Mouse (Mus musculus) MEL (cell line): ENCODE measurements around the gene Olfr1360. TPM values are rescaled to one million over a fixed set of nuclear protein-coding genes. Genes with fewer than 3 reads are reported as not detected.

ENCODE experiments used
- DNase-seq: peaks from one replicate; pipeline ENCODE4 v3.0.0; 2011; ENCODE audit warnings: low read depth, low spot score
- H3K27ac ChIP-seq: 2 replicates; pipeline ENCODE4 v1.5.1; 2012; ENCODE audit warnings: low read depth, mild to moderate bottlenecking, control low read depth, low read length, moderate library complexity; ENCODE audit not compliant: control insufficient read depth
- H3K27me3 ChIP-seq, 2 experiments: fragments of 150-350 bp in 1 of 2; sonication (generic) in 1 of 2; 2 replicates each; pipeline ENCODE4 v1.6.1; 2012; ENCODE audit warnings: low read length in 2 of 2, mild to moderate bottlenecking in 2 of 2, improper control_type of control experiment in 1 of 2, moderate library complexity in 1 of 2; ENCODE audit not compliant: insufficient read depth in 2 of 2, control insufficient read depth in 1 of 2
- H3K36me3 ChIP-seq, 2 experiments: 2 replicates each; pipeline ENCODE4 v1.6.1; 2012 to 2014; ENCODE audit warnings: low read length in 2 of 2, improper control_type of control experiment in 1 of 2, inconsistent platforms in 1 of 2, mild to moderate bottlenecking in 1 of 2; ENCODE audit not compliant: insufficient read depth in 2 of 2, control insufficient read depth in 1 of 2
- H3K4me1 ChIP-seq, 2 experiments: fragments of 150-350 bp in 1 of 2; sonication (generic) in 1 of 2; 2 replicates each; pipeline ENCODE4 v1.6.1; 2012; ENCODE audit warnings: low read length in 2 of 2, improper control_type of control experiment in 1 of 2, mild to moderate bottlenecking in 1 of 2; ENCODE audit not compliant: insufficient read depth in 2 of 2, control insufficient read depth in 1 of 2
- H3K4me3 ChIP-seq, 2 experiments: fragments of 150-350 bp in 1 of 2; sonication (generic) in 1 of 2; 2 replicates each; pipeline ENCODE4 v1.5.1; 2012; ENCODE audit warnings: low read depth in 2 of 2, low read length in 2 of 2, mild to moderate bottlenecking in 2 of 2, moderate library complexity in 2 of 2, control low read depth in 1 of 2, improper control_type of control experiment in 1 of 2; ENCODE audit not compliant: control insufficient read depth in 1 of 2, insufficient read depth in 1 of 2
- H3K79me2 ChIP-seq: 2 replicates; pipeline ENCODE4 v1.6.1; 2012; ENCODE audit warnings: mild to moderate bottlenecking, low read length, moderate library complexity; ENCODE audit not compliant: control insufficient read depth, poor library complexity, insufficient read depth
- H3K9ac ChIP-seq: 2 replicates; pipeline ENCODE4 v1.6.1; 2012; ENCODE audit warnings: low read depth, mild to moderate bottlenecking, control low read depth, low read length, moderate library complexity; ENCODE audit not compliant: control insufficient read depth, poor library complexity, severe bottlenecking
- H3K9me3 ChIP-seq: fragments of 150-350 bp; sonication (generic); replicated peaks from 2 replicates; pipeline ENCODE4 v1.6.1; 2012; ENCODE audit warnings: mild to moderate bottlenecking, low read length, improper control_type of control experiment, moderate library complexity; ENCODE audit not compliant: insufficient read depth
- BHLHE40 ChIP-seq: IDR thresholded peaks from 2 replicates; pipeline ENCODE4 v1.6.1; 2012; ENCODE audit warnings: low read depth, mild to moderate bottlenecking, inconsistent platforms, low read length, improper control_type of control experiment, borderline replicate concordance
- CHD2 ChIP-seq: IDR thresholded peaks from 2 replicates; pipeline ENCODE4 v1.6.1; 2011; ENCODE audit warnings: low read length, improper control_type of control experiment
- CTCF ChIP-seq, 3 experiments: IDR thresholded peaks in 2 of 3; conservative IDR thresholded peaks in 1 of 3; 2 replicates each; pipeline ENCODE4 v1.5.1; 2011 to 2012; ENCODE audit warnings: low read length in 3 of 3, low read depth in 2 of 3, mild to moderate bottlenecking in 2 of 3, improper control_type of control experiment in 1 of 3, inconsistent platforms in 1 of 3, mixed read lengths in 1 of 3, moderate library complexity in 1 of 3; ENCODE audit not compliant: control insufficient read depth in 1 of 3, insufficient read depth in 1 of 3, poor library complexity in 1 of 3, severe bottlenecking in 1 of 3
- GABPA ChIP-seq: IDR thresholded peaks from 2 replicates; pipeline ENCODE4 v1.6.1; 2012; ENCODE audit warnings: low read depth, mild to moderate bottlenecking, inconsistent platforms, low read length, improper control_type of control experiment, moderate library complexity
- GATA1 ChIP-seq: IDR thresholded peaks from 2 replicates; pipeline ENCODE4 v1.6.1; 2011; ENCODE audit warnings: low read depth, low read length, improper control_type of control experiment
- JUND ChIP-seq: IDR thresholded peaks from 2 replicates; pipeline ENCODE4 v1.6.1; 2011; ENCODE audit warnings: low read depth, mild to moderate bottlenecking, improper control_type of control experiment, low read length
- MAZ ChIP-seq: IDR thresholded peaks from 2 replicates; pipeline ENCODE4 v1.6.1; 2012; ENCODE audit warnings: low read depth, mild to moderate bottlenecking, inconsistent platforms, low read length, improper control_type of control experiment
- MEF2A ChIP-seq: IDR thresholded peaks from 2 replicates; pipeline ENCODE4 v1.6.1; 2014; ENCODE audit warnings: low read depth, mild to moderate bottlenecking, inconsistent platforms, low read length, improper control_type of control experiment; ENCODE audit not compliant: poor library complexity, insufficient replicate concordance, severe bottlenecking; ENCODE audit errors: extremely low read depth
- MXI1 ChIP-seq: IDR thresholded peaks from 2 replicates; pipeline ENCODE4 v1.6.1; 2011; ENCODE audit warnings: mild to moderate bottlenecking, low read depth, low read length, improper control_type of control experiment
- MYB ChIP-seq: IDR thresholded peaks from 2 replicates; pipeline ENCODE4 v1.6.1; 2011; ENCODE audit warnings: mild to moderate bottlenecking, low read depth, low read length, improper control_type of control experiment
- MYC ChIP-seq: IDR thresholded peaks from 2 replicates; pipeline ENCODE4 v1.6.1; 2011; ENCODE audit warnings: low read depth, mild to moderate bottlenecking, low read length, improper control_type of control experiment, moderate library complexity
- POLR2A ChIP-seq, 2 experiments: IDR thresholded peaks; 2 replicates each; pipeline ENCODE4 v1.6.1; 2011 to 2012; ENCODE audit warnings: low read length in 2 of 2, mild to moderate bottlenecking in 2 of 2, control low read depth in 1 of 2, improper control_type of control experiment in 1 of 2, low read depth in 1 of 2, moderate library complexity in 1 of 2; ENCODE audit not compliant: control insufficient read depth in 1 of 2, insufficient read depth in 1 of 2, poor library complexity in 1 of 2
- RAD21 ChIP-seq: IDR thresholded peaks from 2 replicates; pipeline ENCODE4 v1.6.1; 2011; ENCODE audit warnings: mild to moderate bottlenecking, low read depth, low read length, improper control_type of control experiment
- TAL1 ChIP-seq: IDR thresholded peaks from 2 replicates; pipeline ENCODE4 v1.6.1; 2012; ENCODE audit warnings: mild to moderate bottlenecking, inconsistent platforms, low read length, moderate library complexity, mixed read lengths
- TBP ChIP-seq: IDR thresholded peaks from 2 replicates; pipeline ENCODE4 v1.8.0; 2011; ENCODE audit warnings: low read depth, low read length, improper control_type of control experiment
- TCF12 ChIP-seq: IDR thresholded peaks from 2 replicates; pipeline ENCODE4 v1.6.1; 2014; ENCODE audit warnings: low read depth, mild to moderate bottlenecking, inconsistent platforms, low read length, improper control_type of control experiment, moderate library complexity
- USF2 ChIP-seq, 2 experiments: IDR thresholded peaks; 2 replicates each; pipeline ENCODE4 v1.6.1; 2011 to 2012; ENCODE audit warnings: improper control_type of control experiment in 2 of 2, low read length in 2 of 2, borderline replicate concordance in 1 of 2, inconsistent platforms in 1 of 2, low read depth in 1 of 2, mild to moderate bottlenecking in 1 of 2; ENCODE audit not compliant: insufficient read depth in 1 of 2
- ZC3H11A ChIP-seq: IDR thresholded peaks from 2 replicates; pipeline ENCODE4 v1.6.1; 2012; ENCODE audit warnings: low read depth, mild to moderate bottlenecking, inconsistent platforms, low read length, improper control_type of control experiment
- ZMIZ1 ChIP-seq: IDR thresholded peaks from 2 replicates; pipeline ENCODE4 v1.6.1; 2012; ENCODE audit warnings: low read depth, mild to moderate bottlenecking, inconsistent platforms, low read length, improper control_type of control experiment, moderate library complexity
- polyA plus RNA-seq, 2 experiments: library from polyadenylated mRNA; stranded (reverse) in 1 of 2; unstranded in 1 of 2; fragments of >175 nt in 1 of 2; fragments of >200 nt in 1 of 2; gene quantifications; 2 replicates each; pipeline versions ENCODE4 v1.2.1 to v1.2.4; 2012; ENCODE audit warnings: low replicate concordance in 2 of 2, low read depth in 1 of 2; ENCODE audit not compliant: insufficient read length in 2 of 2, insufficient read depth in 1 of 2, missing spikeins in 1 of 2
- total RNA-seq: library from RNA; depleted of rRNA; stranded (reverse); fragments of 300-350 nt; gene quantifications from 2 replicates; pipeline ENCODE4 v1.2.3, GENCODE M21; 2012

The Olfr1360 gene
- total and polyA plus RNA-seq, 3 experiments = not detected

DNA sequence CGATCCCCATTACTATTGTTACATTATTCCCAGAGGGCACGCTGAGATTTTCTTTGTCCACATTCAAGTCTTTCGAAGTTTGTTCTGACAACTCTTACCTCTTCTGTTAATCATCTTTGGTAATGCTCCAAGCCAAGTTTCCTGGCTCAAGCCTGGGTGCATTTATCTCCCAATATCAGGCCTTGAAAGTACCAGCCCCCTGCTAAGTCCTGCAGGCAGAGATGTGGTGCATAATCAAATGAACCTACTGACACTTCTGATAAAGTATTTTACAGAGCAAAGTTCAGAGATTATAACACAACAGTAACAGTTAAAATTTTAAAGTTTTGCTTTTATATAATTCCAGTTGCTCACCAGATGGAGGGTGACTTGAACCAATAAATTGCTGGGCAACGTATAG is 34.5 kb upstream of the Olfr1360 start:
- TF ChIP-seq CHD2 (no peak), TCF12 (no peak), TAL1 (peak; percentile 61), GATA1 (peak; percentile 83), BHLHE40 (no peak), MXI1 (no peak), USF2 (IDR thresholded peaks at IDR 0.05; ENCODE audit: borderline replicate concordance in 1 of 2, insufficient read depth in 1 of 2, low read depth in 1 of 2, low read length in 2 of 2) (no peak)
- DNase-seq = peak; percentile 72
- Histone ChIP-seq H3K27ac (no peak overlapping the region), H3K4me1 (peaks cover 0 to 7% of the 10 kb centered on the region in 2 experiments; a peak in 2 of 4 replicates), H3K27me3 (no peaks in the 10 kb centered on the region), H3K9ac (no peak overlapping the region), H3K36me3 (peaks cover 0 to 16% of the 10 kb centered on the region in 2 experiments; a peak in 2 of 4 replicates), H3K79me2 (no peaks in the 10 kb centered on the region; the same call in 1 of the 2 replicates), H3K4me3 (peak overlapping the region; percentile 44 to 64), H3K9me3 (no peaks in the 10 kb centered on the region)

DNA sequence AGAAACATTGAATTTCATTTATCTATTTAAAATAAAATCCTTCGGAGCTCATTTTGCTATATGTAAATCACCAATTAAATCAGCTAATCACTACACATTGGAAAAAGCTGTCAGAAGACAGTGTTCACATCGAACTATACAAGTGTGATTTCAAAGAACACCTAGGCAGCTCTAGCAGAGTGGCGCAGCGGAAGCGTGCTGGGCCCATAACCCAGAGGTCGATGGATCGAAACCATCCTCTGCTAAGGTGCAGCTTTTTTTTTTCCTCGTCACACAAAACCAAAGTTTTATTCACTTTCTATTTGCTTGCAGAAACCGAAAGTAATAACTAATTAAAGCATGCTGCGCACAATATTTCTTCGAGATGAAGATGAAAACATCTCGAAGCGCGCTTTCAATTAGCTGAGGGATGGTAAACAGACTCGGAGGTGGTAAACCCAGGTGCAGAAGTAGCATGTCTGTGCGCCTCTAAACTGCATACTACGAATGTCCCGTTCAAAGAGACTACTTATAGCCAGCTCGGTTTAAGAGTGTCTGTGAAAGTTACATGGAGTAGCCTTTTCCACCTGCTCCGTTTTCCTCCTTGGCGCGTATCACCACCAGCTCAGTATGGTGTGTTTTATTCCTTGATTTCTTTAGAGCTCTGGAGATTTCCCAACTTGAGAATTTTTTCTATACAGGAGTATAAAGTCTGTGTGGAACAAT is 33.8 kb upstream of the Olfr1360 start:
- Histone ChIP-seq H3K79me2 (no peaks in the 10 kb centered on the region; the same call in 1 of the 2 replicates), H3K4me3 (peak overlapping the region; percentile 44 to 64), H3K27me3 (no peaks in the 10 kb centered on the region), H3K4me1 (peaks cover 0 to 7% of the 10 kb centered on the region in 2 experiments; a peak in 2 of 4 replicates), H3K9me3 (no peaks in the 10 kb centered on the region), H3K36me3 (peaks cover 0 to 16% of the 10 kb centered on the region in 2 experiments; a peak in 2 of 4 replicates), H3K27ac (no peak overlapping the region), H3K9ac (peak overlapping the region; percentile 51)
- DNase-seq = peak; percentile 70
- TF ChIP-seq ZMIZ1 (no peak), RAD21 (no peak), TAL1 (no peak), MXI1 (no peak), TBP (peak; percentile 98)

DNA sequence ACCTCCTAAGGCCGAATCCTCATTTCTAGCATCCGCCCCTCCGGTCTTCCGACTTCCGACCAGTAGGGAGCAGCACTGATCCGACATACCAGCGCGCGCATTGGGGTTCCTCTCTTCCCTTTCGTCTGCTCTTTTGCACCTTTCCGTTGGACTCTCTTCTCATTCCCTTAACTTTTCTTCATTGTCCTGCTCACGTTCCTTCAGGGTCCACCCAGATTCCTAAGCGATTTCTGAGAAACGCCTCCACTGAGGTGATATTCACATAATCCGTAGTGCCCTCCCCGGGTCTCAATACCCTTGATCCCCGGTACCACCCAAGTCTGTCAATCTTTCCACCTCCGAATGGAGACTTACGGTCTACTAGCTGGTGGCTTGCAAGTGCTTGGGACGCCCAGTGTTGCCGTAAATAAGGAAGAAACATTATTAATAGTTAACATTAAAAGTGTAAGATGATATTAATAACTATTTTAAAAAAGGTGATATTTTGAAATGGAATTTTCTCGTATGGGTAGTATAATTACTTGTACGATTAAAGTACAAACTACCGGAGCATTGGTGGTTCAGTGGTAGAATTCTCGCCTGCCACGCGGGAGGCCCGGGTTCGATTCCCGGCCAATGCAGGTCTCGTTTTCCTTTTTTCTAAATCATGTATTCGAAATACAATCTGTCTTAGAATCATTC is 33.0 kb upstream of the Olfr1360 start:
- Histone ChIP-seq H3K9me3 (no peaks in the 10 kb centered on the region), H3K27ac (peak overlapping the region; percentile 72), H3K4me1 (peaks cover 0 to 7% of the 10 kb centered on the region in 2 experiments; a peak in 2 of 4 replicates), H3K9ac (peak overlapping the region; percentile 96), H3K27me3 (no peaks in the 10 kb centered on the region; a peak in 1 of 4 replicates), H3K79me2 (no peaks in the 10 kb centered on the region; the same call in 1 of the 2 replicates), H3K36me3 (peaks cover 0 to 16% of the 10 kb centered on the region in 2 experiments; a peak in 2 of 4 replicates), H3K4me3 (peak overlapping the region; percentile 63 to 99)
- no peak for TF ChIP-seq MAZ
- no peak for TF ChIP-seq GABPA
- TF ChIP-seq TBP = peak; percentile 97
- no peak for TF ChIP-seq ZC3H11A
- TF ChIP-seq MYB = no peak
- TF ChIP-seq MYC = no peak
- TF ChIP-seq MEF2A = no peak
- TF ChIP-seq BHLHE40 = no peak
- TF ChIP-seq CTCF (IDR thresholded peaks at IDR 0.05 in 2 of 3, conservative IDR thresholded peaks at IDR 0.05 in 1 of 3; ENCODE audit: control insufficient read depth in 1 of 3, insufficient read depth in 1 of 3, low read depth in 2 of 3, low read length in 3 of 3, poor library complexity in 1 of 3, severe bottlenecking in 1 of 3) = peak in 2 of 3 experiments; percentile 60 to 82; a peak in 4 of 6 replicates
- TF ChIP-seq POLR2A (IDR thresholded peaks at IDR 0.05; ENCODE audit: control insufficient read depth in 1 of 2, insufficient read depth in 1 of 2, low read depth in 1 of 2, low read length in 2 of 2, poor library complexity in 1 of 2) = peak in 1 of 2 experiments; percentile 48; a peak in 2 of 4 replicates
- no peak for TF ChIP-seq JUND
- DNase-seq = peak; percentile 90
